Mouse (Mus musculus) embryonic facial prominence, embryonic 13.5 days (tissue): ENCODE data around the gene Kcna3. TPM values are rescaled to one million over a fixed set of nuclear protein-coding genes. Genes with fewer than 3 reads are reported as not detected.

Experiments used
- polyA plus RNA-seq: library from polyadenylated mRNA; unstranded; fragments of >200 nt; fragmentation: Nextera tagmentation; extraction: Ambion mirVana; gene quantifications from 2 replicates; pipeline ENCODE4 v1.2.1, GENCODE M21; 2015

Gene Kcna3
- polyA plus RNA-seq, 1 experiment from 2014 or later: 1.1 TPM

Other genes with a start within 250 kb of the Kcna3 start
- 4.9 and 7.2 TPM in 2 replicates for gene Cd53, start 246.0 kb upstream of the Kcna3 start, polyA plus RNA-seq
- not detected in 2 replicates for gene Olfr266, start 209.9 kb upstream of the Kcna3 start, polyA plus RNA-seq
- gene Kcna2, start 65.0 kb downstream of the Kcna3 start, polyA plus RNA-seq: 0.07 and 0.18 TPM in 2 replicates
- not detected in 2 replicates for gene Kcna10, start 146.9 kb downstream of the Kcna3 start, polyA plus RNA-seq
- 0.34 and 1.4 TPM in 2 replicates for gene Cym, start 185.6 kb downstream of the Kcna3 start, polyA plus RNA-seq
- not detected in 2 replicates for gene A630076J17Rik, start 194.4 kb downstream of the Kcna3 start, polyA plus RNA-seq
- 0.13 TPM in 1 of 2 replicates, not detected in the other for gene Prok1, start 203.5 kb downstream of the Kcna3 start, polyA plus RNA-seq
- 194 and 201 TPM in 2 replicates for gene Lamtor5, start 242.7 kb downstream of the Kcna3 start, polyA plus RNA-seq